In genomic region chr11:6587249-6587940, GRCm38 (mm10) we compare ENCODE assay signal across 1 mouse cellular context.
TF ChIP-seq lines count a peak whose summit lies in the region.

No protein-coding gene starts in this region.

TF ChIP-seq in CH12.LX, 34 proteins besides CTCF, POLR2A, EP300 and RAD21:
- no peak for TF ChIP-seq JUN (IDR thresholded peaks at IDR 0.05; ENCODE audit: insufficient read depth, low read depth, low read length)
- TF ChIP-seq MAZ (IDR thresholded peaks at IDR 0.05; ENCODE audit: low read depth, low read length), result no peak
- TF ChIP-seq ETS1 (conservative IDR thresholded peaks at IDR 0.05; ENCODE audit: low read depth, low read length), result no peak
- TF ChIP-seq SMC3 (IDR thresholded peaks at IDR 0.05; ENCODE audit: low read depth, low read length), result no peak
- no peak for TF ChIP-seq NRF1 (IDR thresholded peaks at IDR 0.05; ENCODE audit: low read depth, low read length)
- no peak for TF ChIP-seq TBP (conservative IDR thresholded peaks at IDR 0.05; ENCODE audit: low read depth, low read length)
- TF ChIP-seq MAFK (IDR thresholded peaks at IDR 0.05; ENCODE audit: insufficient replicate concordance, low read length), result no peak
- no peak for TF ChIP-seq ZC3H11A (IDR thresholded peaks at IDR 0.05; ENCODE audit: low read depth, low read length)
- no peak for TF ChIP-seq USF1 (IDR thresholded peaks at IDR 0.05; ENCODE audit: low read depth, low read length)
- no peak for TF ChIP-seq MXI1 (IDR thresholded peaks at IDR 0.05; ENCODE audit: low read depth, low read length)
- no peak for TF ChIP-seq ZKSCAN1 (IDR thresholded peaks at IDR 0.05; ENCODE audit: borderline replicate concordance, low read depth, low read length)
- TF ChIP-seq GABPA (IDR thresholded peaks at IDR 0.05; ENCODE audit: insufficient replicate concordance, low read depth, low read length), result no peak
- no peak for TF ChIP-seq CHD1 (IDR thresholded peaks at IDR 0.05; ENCODE audit: low read depth, low read length)
- no peak; the same call in 1 of the 2 replicates for TF ChIP-seq HCFC1 (IDR thresholded peaks at IDR 0.05; ENCODE audit: low read depth, low read length)
- TF ChIP-seq PAX5 (IDR thresholded peaks at IDR 0.05; ENCODE audit: low read length), result no peak
- TF ChIP-seq IRF4 (IDR thresholded peaks at IDR 0.05; ENCODE audit: low read depth, low read length), result no peak
- TF ChIP-seq MAX (IDR thresholded peaks at IDR 0.05; ENCODE audit: low read length), result no peak
